Mouse (Mus musculus) hindbrain, embryonic 14.5 days (tissue): ENCODE results near the gene Sla2. TPM values are rescaled to one million over a fixed set of nuclear protein-coding genes. Genes with fewer than 3 reads are reported as not detected.
"Not testable (repeated sequence)": the region's sequence is repeated elsewhere in the genome, so short reads cannot be mapped to it uniquely, and the experiment has no call there.

Experiments
- ATAC-seq: fragments of 200-750 bp; cut with Nextera tagmentation; 2 replicates; pipeline ENCODE4 v1.8.0; 2017; ENCODE audit warnings: moderate number of reproducible peaks, mild to moderate bottlenecking, moderate TSS enrichment, moderate library complexity; ENCODE audit not compliant: low FRiP score
- DNase-seq: peaks from one replicate; pipeline ENCODE4 v3.0.0-alpha.2; 2015; ENCODE audit warnings: low spot score
- H3K27ac ChIP-seq: fragments of 300-500 bp; sonication (generic); 2 replicates; pipeline ENCODE4 v1.5.1; 2014; ENCODE audit warnings: mild to moderate bottlenecking, moderate library complexity
- H3K27me3 ChIP-seq: fragments of 300-500 bp; sonication (generic); 2 replicates; pipeline ENCODE4 v1.6.1; 2014; ENCODE audit warnings: mild to moderate bottlenecking, low read length, mixed read lengths; ENCODE audit not compliant: control insufficient read depth, insufficient read depth
- H3K36me3 ChIP-seq: fragments of 300-500 bp; sonication (generic); replicated peaks from 2 replicates; pipeline ENCODE4 v1.6.1; 2014; ENCODE audit not compliant: control insufficient read depth, insufficient read depth
- H3K4me1 ChIP-seq: fragments of 300-500 bp; sonication (generic); replicated peaks from 2 replicates; pipeline ENCODE4 v1.6.1; 2014; ENCODE audit warnings: antibody characterized with exemption, low read length, mixed read lengths; ENCODE audit not compliant: control insufficient read depth, insufficient read depth
- H3K4me2 ChIP-seq: fragments of 300-500 bp; sonication (generic); replicated peaks from 2 replicates; pipeline ENCODE4 v1.6.1; 2014; ENCODE audit warnings: mild to moderate bottlenecking, moderate library complexity
- H3K4me3 ChIP-seq: fragments of 300-500 bp; sonication (generic); replicated peaks from 2 replicates; pipeline ENCODE4 v1.5.1; 2014; ENCODE audit warnings: mild to moderate bottlenecking, low read length
- H3K9ac ChIP-seq: fragments of 300-500 bp; sonication (generic); 2 replicates; pipeline ENCODE4 v1.6.1; 2014
- H3K9me3 ChIP-seq: fragments of 300-500 bp; sonication (generic); 2 replicates; pipeline ENCODE4 v1.6.1; 2016; ENCODE audit warnings: low read length; ENCODE audit not compliant: control insufficient read depth
- WGBS: fragments of 180-500 bp; shearing (Covaris S2); extraction: QIAGEN DNeasy Blood & Tissue Kit; methylation state at CpG from one replicate; pipeline ENCODE4 v1.1.7; 2014; 5-methylcytosine and 5-hydroxymethylcytosine counted together
- polyA plus RNA-seq: library from polyadenylated mRNA; unstranded; fragments of >200 nt; fragmentation: Nextera tagmentation; extraction: Ambion mirVana; gene quantifications from 2 replicates; pipeline ENCODE4 v1.2.1, GENCODE M21; 2014

Gene Sla2
- polyA plus RNA-seq, 1 experiment from 2014 or later = 0.20 TPM

- Histone ChIP-seq H3K9me3 (no peaks in the 10 kb centered on the region), H3K9ac (no peak overlapping the region), H3K36me3 (no peaks in the 10 kb centered on the region), H3K27ac (no peak overlapping the region), H3K4me3 (no peak overlapping the region), H3K27me3 (no peaks in the 10 kb centered on the region), H3K4me2 (no peak overlapping the region), H3K4me1 (no peaks in the 10 kb centered on the region)
- ATAC-seq (no peak), DNase-seq (peak; percentile 66)
- 28% methylated on average over 6 of the region's 6 CpGs for WGBS
Observed at GRCm38 (mm10) chr2:156904976-156905717, 18.2 kb upstream of the Sla2 start.

GRCm38 (mm10) chr2:156903367-156903766 lies 16.4 kb upstream of the Sla2 start:
- H3K4me1 ChIP-seq = no peaks in the 10 kb centered on the region
- WGBS = 29% methylated on average over 2 of the region's 2 CpGs
- H3K9me3 ChIP-seq = no peaks in the 10 kb centered on the region
- no peaks in the 10 kb centered on the region for H3K36me3 ChIP-seq
- H3K9ac ChIP-seq = no peak overlapping the region
- H3K4me3 ChIP-seq = no peak overlapping the region
- no peaks in the 10 kb centered on the region for H3K27me3 ChIP-seq
- DNase-seq = no peak
- no peak overlapping the region for H3K27ac ChIP-seq
- ATAC-seq = no peak
- H3K4me2 ChIP-seq = no peak overlapping the region

- ATAC-seq, H3K27me3 ChIP-seq, H3K36me3 ChIP-seq, H3K4me1 ChIP-seq, H3K9me3 ChIP-seq, DNase-seq, H3K4me2 ChIP-seq, H3K27ac ChIP-seq, H3K9ac ChIP-seq, H3K4me3 ChIP-seq: not testable (repeated sequence)
- WGBS = 85% methylated on average over 3 of the region's 4 CpGs
Observed at GRCm38 (mm10) chr2:156902411-156902810, 15.4 kb upstream of the Sla2 start.

GRCm38 (mm10) chr2:156901883-156902282 lies 14.9 kb upstream of the Sla2 start:
- DNase-seq (no peak), ATAC-seq (no peak)
- H3K4me1 ChIP-seq = no peaks in the 10 kb centered on the region
- no peaks in the 10 kb centered on the region for H3K27me3 ChIP-seq
- no peaks in the 10 kb centered on the region for H3K9me3 ChIP-seq
- 80% methylated on average over 6 of the region's 6 CpGs for WGBS
- H3K9ac ChIP-seq = no peak overlapping the region
- H3K4me3 ChIP-seq = no peak overlapping the region
- H3K36me3 ChIP-seq = no peaks in the 10 kb centered on the region
- H3K27ac ChIP-seq = no peak overlapping the region
- H3K4me2 ChIP-seq = no peak overlapping the region

- DNase-seq (no peak), ATAC-seq (no peak)
- Histone ChIP-seq H3K9ac (no peak overlapping the region), H3K27me3 (no peaks in the 10 kb centered on the region), H3K4me3 (no peak overlapping the region), H3K4me2 (no peak overlapping the region), H3K27ac (no peak overlapping the region), H3K4me1 (no peaks in the 10 kb centered on the region), H3K36me3 (no peaks in the 10 kb centered on the region), H3K9me3 (no peaks in the 10 kb centered on the region)
- WGBS = 73% methylated on average over 2 of the region's 2 CpGs
Observed at GRCm38 (mm10) chr2:156901344-156901743, 14.4 kb upstream of the Sla2 start.

- H3K9ac ChIP-seq = no peak overlapping the region
- ATAC-seq = no peak
- H3K4me1 ChIP-seq = no peaks in the 10 kb centered on the region
- H3K4me2 ChIP-seq = no peak overlapping the region
- H3K4me3 ChIP-seq = no peak overlapping the region
- no peaks in the 10 kb centered on the region for H3K27me3 ChIP-seq
- no peaks in the 10 kb centered on the region for H3K9me3 ChIP-seq
- H3K36me3 ChIP-seq = no peaks in the 10 kb centered on the region
- 79% methylated on average over 4 of the region's 4 CpGs for WGBS
- DNase-seq = no peak
- no peak overlapping the region for H3K27ac ChIP-seq
Observed at GRCm38 (mm10) chr2:156899184-156899583, 12.2 kb upstream of the Sla2 start.

GRCm38 (mm10) chr2:156898374-156898773 lies 11.4 kb upstream of the Sla2 start:
- DNase-seq = no peak
- no peaks in the 10 kb centered on the region for H3K36me3 ChIP-seq
- no peak for ATAC-seq
- H3K9ac ChIP-seq = no peak overlapping the region
- no peak overlapping the region for H3K27ac ChIP-seq
- no peaks in the 10 kb centered on the region for H3K9me3 ChIP-seq
- no peaks in the 10 kb centered on the region for H3K4me1 ChIP-seq
- no peaks in the 10 kb centered on the region for H3K27me3 ChIP-seq
- H3K4me3 ChIP-seq = no peak overlapping the region
- 62% methylated on average over 4 of the region's 4 CpGs for WGBS
- no peak overlapping the region for H3K4me2 ChIP-seq

GRCm38 (mm10) chr2:156897034-156897433 lies 10.0 kb upstream of the Sla2 start:
- Histone ChIP-seq H3K4me2 (no peak overlapping the region), H3K36me3 (no peaks in the 10 kb centered on the region), H3K9me3 (no peaks in the 10 kb centered on the region), H3K27me3 (no peaks in the 10 kb centered on the region), H3K27ac (no peak overlapping the region), H3K9ac (no peak overlapping the region), H3K4me1 (peaks cover 5% of the 10 kb centered on the region), H3K4me3 (no peak overlapping the region)
- no peak for DNase-seq
- ATAC-seq = no peak
- 85% methylated on average over 9 of the region's 9 CpGs for WGBS

GRCm38 (mm10) chr2:156896384-156896914 lies 9.5 kb upstream of the Sla2 start:
- Histone ChIP-seq H3K27ac (no peak overlapping the region), H3K9me3 (no peaks in the 10 kb centered on the region), H3K4me3 (no peak overlapping the region), H3K36me3 (no peaks in the 10 kb centered on the region), H3K27me3 (no peaks in the 10 kb centered on the region), H3K4me1 (peaks cover 8% of the 10 kb centered on the region), H3K9ac (no peak overlapping the region), H3K4me2 (no peak overlapping the region)
- DNase-seq (no peak), ATAC-seq (no peak)
- 69% methylated on average over 9 of the region's 9 CpGs for WGBS
